Mouse (Mus musculus): ENCODE results near the gene Aes.

The Aes gene

GRCm38 (mm10) chr10:81597137-81597950 is 38.1 kb downstream of the Aes start:
- DNase-seq (ENCODE audit: low spot score): peak; percentile 27

- no peak for DNase-seq (ENCODE audit: low spot score)
Measured at GRCm38 (mm10) chr10:81598342-81598741, 39.1 kb downstream of the Aes start.

- DNase-seq (ENCODE audit: low spot score): no peak
Measured at GRCm38 (mm10) chr10:81598871-81599270, 39.6 kb downstream of the Aes start.

DNA sequence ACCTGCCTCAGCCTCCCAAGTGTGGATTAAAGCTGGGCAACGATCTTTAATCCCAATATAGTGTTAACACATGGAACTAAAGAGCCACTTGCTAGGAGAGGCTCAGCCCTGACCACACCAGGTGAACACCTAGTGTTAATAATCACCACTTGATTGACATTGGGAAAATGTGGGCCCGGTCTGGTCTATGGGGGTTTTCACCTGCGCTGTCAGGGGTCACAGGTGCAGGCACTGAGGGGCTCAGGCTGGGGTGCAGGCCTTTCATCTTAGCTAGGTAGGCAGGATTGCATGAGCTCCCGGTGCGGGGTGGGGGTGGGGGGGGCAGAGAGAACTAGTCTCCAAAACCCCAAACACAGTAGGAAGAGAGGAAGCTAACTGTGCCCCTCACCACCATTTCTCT is 40.3 kb downstream of the Aes start:
- no peak for DNase-seq (ENCODE audit: low spot score)

DNA sequence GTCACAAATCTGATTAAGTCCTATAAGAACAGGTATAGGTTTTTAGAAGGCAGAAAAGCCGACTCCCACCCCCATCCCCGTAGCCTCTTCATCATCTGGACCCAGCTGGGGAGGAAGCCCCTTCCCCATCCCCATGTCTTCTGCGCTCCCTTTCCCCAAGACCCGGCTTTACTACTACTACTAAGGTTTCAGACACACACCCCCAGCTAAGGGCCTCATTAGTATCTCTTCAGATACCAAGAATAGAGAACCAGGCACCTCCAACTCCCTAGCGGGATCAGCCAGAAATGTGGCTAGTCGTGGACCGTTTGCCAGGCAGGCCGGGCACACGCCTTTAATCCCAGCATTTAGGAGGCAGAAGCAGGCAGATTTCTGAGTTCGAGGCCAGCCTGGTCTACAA is 40.8 kb downstream of the Aes start:
- DNase-seq (ENCODE audit: low spot score): no peak

GRCm38 (mm10) chr10:81600738-81601203 is 41.5 kb downstream of the Aes start, which contains the start of gene Tle6:
TSS of gene Tle6 (minus strand) at chr10:81601073.
- DNase-seq (ENCODE audit: low spot score): peak; percentile 98

DNA sequence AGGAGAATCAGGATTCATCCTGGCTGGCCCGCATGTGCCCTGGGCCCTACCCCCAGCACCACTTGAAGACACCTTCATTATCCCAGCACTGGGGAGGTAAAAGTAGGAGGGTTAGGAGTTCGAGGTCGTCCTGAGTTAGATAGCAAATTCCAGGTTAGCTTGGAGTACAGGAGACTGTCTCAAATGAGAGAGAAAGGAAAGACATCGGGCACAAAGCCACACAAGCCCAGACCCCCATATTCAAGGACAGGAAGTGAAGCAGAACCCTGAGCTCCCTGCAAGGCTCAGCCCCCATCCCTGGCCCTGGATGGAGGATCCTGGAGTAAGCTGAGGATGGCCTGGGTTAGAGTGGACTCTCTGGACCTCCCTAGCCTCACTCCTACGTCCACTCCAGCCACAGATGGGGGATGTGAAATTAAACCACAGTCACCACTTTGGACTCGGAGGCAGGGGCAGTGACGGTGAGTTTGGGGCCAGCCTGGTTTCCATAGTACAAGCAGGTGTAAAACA is 42.2 kb downstream of the Aes start:
- DNase-seq (ENCODE audit: low spot score): no peak

GRCm38 (mm10) chr10:81602741-81603151 is 43.5 kb downstream of the Aes start:
- DNase-seq (ENCODE audit: low spot score): peak; percentile 70

GRCm38 (mm10) chr10:81604019-81604967 is 45.0 kb downstream of the Aes start:
- no peak for DNase-seq (ENCODE audit: low spot score)

- peak; percentile 92 for DNase-seq (ENCODE audit: low spot score)
Measured at GRCm38 (mm10) chr10:81604968-81605665, 45.8 kb downstream of the Aes start.

- DNase-seq (ENCODE audit: low spot score): no peak
Measured at GRCm38 (mm10) chr10:81605666-81605973, 46.3 kb downstream of the Aes start.

DNA sequence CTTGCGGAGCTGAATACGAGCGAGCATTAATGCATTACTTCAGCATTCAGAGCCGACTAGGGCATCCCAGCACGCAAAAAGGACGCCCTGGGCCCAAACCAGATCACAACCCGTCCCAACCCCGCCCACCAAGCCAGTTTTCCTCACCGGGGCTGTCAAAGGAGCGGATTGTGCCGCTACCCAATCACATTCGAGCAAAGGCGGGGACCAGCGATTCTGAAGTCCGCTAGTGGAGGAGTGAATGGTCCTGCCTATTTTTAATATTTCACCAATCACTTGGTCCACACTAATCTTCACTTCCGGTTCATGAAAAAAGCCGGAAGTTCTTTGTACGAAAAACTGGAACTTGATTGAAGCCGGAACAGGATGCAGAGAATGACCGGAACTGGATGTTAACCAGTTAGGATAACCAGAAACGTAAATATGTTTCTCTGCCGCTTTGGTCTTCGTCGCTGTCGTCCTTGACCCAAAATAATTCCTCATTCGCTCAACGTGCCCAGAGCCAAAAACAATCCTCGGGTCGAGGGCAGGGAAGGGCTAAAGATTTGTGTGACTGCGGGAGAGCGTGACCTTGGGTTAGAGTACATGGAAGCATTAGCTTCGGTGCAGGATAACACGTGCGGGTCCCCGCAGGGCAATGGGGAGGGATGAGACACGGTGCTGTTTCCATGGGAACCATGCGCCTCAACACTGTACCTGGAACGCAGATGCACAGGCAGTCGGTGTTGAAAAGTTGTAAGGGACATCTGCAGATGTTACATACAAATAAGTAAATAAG is 46.9 kb downstream of the Aes start, which contains the start of gene BC025920:
BC025920 (plus strand) TSS at position 297 of the 778 bp plus-strand sequence.
- peak; percentile 97 for DNase-seq (ENCODE audit: low spot score)

- DNase-seq (ENCODE audit: low spot score): no peak
Measured at GRCm38 (mm10) chr10:81608308-81608707, 49.0 kb downstream of the Aes start.

DNA sequence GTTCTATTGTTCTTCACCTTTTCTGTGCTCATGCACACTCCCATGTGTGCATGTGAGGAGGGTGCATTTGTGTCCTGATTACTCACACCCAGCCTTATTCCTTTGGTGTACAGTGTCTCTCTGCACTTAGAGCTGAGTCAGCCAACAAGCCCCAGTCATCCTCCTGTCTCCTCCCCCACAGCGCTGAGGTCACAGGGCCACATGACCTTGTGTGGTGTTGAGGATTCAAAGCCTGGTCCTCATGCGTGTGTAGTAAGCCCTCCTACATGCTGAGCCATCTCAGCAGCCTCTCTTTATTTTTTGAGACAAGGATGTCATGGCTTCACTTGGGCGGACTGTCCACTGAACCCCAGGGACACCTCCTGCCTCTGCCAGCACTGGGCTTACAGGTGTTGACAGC is 53.5 kb downstream of the Aes start:
- no peak for DNase-seq (ENCODE audit: low spot score)

DNA sequence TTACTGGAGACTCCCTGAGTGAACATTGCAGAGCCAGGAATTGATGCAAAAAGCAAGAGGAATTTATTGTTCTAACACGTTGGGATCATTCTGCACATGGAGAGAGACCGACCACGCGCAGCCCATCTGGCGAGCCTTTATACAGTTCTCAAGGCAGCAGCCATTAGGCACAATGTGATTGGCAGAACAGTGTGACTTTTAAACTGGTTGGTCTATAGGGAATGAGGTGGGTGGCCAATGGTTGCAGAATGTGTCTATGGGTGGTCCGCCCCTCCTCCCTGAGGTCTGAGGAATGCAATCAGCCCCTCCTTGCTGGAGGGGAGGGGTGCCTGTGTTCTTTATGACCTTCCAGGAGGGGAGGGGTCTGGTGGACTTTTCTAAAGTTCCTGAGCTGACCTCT is 56.2 kb downstream of the Aes start:
- DNase-seq (ENCODE audit: low spot score): no peak
